Mouse (Mus musculus): ENCODE measurements at regions not wholly inside any gene's neighbourhood (a gene's known extent, or its start where the extent isn't known, plus 50 kb on each side); places are given as distances from the start of the nearest gene placed in this dataset.

DNA sequence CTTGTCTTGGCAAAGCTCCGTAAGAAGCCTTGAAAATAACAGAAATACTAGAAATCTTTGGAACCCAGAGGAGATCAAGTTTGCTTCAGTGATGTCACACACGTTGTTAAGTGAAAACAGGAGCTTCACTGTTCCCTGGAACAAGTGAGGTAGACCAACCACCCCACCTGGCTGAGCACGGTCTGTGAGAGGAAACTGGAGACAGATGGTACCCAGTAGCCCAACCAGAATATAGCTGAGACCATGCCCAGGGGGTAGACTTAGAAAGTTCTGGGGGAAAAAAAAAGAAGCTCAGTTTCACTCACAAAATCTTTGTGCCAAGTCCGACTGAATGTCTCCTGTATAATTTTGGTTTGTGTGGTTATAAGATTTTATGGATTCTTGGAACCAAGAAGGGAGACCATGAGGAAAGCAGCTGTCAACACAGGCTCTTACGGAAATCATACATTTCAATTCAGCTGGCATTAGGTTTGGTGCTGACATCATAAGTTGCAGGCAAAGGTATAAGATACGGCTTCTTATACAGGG, 332.4 kb upstream of the Pbx1 start:
- TF ChIP-seq CTCF (IDR thresholded peaks at IDR 0.05; ENCODE audit: borderline replicate concordance, extremely low read depth, insufficient read depth, insufficient read length) (no peak), POLR2A (IDR thresholded peaks at IDR 0.05; ENCODE audit: borderline replicate concordance, extremely low read depth, insufficient read depth, insufficient read length, poor library complexity, severe bottlenecking) (no peak)
